Mouse (Mus musculus) stomach, postnatal 0 days (tissue): ENCODE measurements around the gene Psmb3.

Source experiments
- CTCF ChIP-seq: IDR thresholded peaks from 2 replicates; pipeline ENCODE4 v1.5.1; 2016; ENCODE audit warnings: antibody characterized with exemption, low read depth, mild to moderate bottlenecking, moderate library complexity
- EP300 ChIP-seq: optimal IDR thresholded peaks from 2 replicates; pipeline ENCODE3; 2016; ENCODE audit warnings: antibody characterized with exemption

DNA sequence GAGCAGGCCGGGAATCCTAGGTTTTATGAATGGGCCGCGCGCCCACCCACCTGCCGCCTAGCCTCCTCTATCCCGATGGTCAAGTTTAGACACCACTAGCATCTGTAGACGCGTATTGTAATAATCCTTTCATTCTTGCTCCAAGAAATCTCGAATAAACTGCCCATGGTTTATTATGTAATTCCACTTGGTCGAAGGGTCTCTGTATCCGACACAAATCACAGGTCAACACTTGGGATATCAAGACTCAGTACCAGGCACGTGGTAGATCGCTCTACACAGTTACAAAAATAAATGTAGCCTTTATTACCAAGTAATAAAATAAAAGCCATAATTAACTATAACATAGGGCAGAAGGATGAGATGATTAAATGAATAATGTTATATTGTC, 42.1 kb downstream of the Psmb3 start:
- TF ChIP-seq CTCF (no peak), EP300 (no peak)
